Mouse (Mus musculus) small intestine, adult 2 months (tissue): ENCODE data around the gene Podnl1.

Experiments
- CTCF ChIP-seq: fragments of 200-500 bp; IDR thresholded peaks from 2 replicates; pipeline ENCODE4 v1.5.1; 2012; ENCODE audit warnings: low read depth, mild to moderate bottlenecking, control low read depth, inconsistent platforms, low read length, moderate library complexity, mixed read lengths; ENCODE audit not compliant: insufficient replicate concordance, insufficient read length; ENCODE audit errors: extremely low read depth
- POLR2A ChIP-seq: fragments of 200-500 bp; IDR thresholded peaks from 2 replicates; pipeline ENCODE4 v1.6.1; 2012; ENCODE audit warnings: low read depth, mild to moderate bottlenecking, control low read depth, inconsistent platforms, low read length, moderate library complexity

- TF ChIP-seq POLR2A (no peak), CTCF (no peak)
Observed at GRCm38 (mm10) chr8:84127202-84127901, 1.6 kb downstream of the Podnl1 start.
